ENCODE assay signal across 10 mouse cellular contexts in genomic region chr2:137079721-137080320, GRCm38 (mm10). TPM values are rescaled to one million over a fixed set of nuclear protein-coding genes. Genes with fewer than 3 reads are reported as not detected.
DNase-seq lines count a peak whose midpoint lies in the region; ATAC-seq lines count a peak whose summit lies in the region.
"Had no signal": no experiment of that assay in that cellular context is flagged by ENCODE, and none has a peak within 500 bp of the region (broad histone marks: within the 10 kb centered on the region; RNA-seq: fewer than 3 reads in every experiment).

No protein-coding gene starts in this region.

- 0 out of 2 replicates have a peak overlapping the region, but pooled peaks have one; percentile 9 for H3K4me2 ChIP-seq in heart, embryonic 12.5 days
- H3K4me2 ChIP-seq in midbrain, embryonic 14.5 days (ENCODE audit: low read length): no peak overlapping the region
- no peak overlapping the region for H3K4me2 ChIP-seq in kidney, embryonic 14.5 days (replicated peaks; ENCODE audit: low read depth, low read length)

- H3K9me3 ChIP-seq in heart, embryonic 12.5 days (replicated peaks): no peaks in the 10 kb centered on the region
- no peaks in the 10 kb centered on the region for H3K9me3 ChIP-seq in midbrain, embryonic 10.5 days (replicated peaks)
- no peaks in the 10 kb centered on the region for H3K9me3 ChIP-seq in midbrain, embryonic 14.5 days (ENCODE audit: control insufficient read depth, low read length)
- H3K9me3 ChIP-seq in kidney, embryonic 14.5 days (ENCODE audit: control insufficient read depth, low read length): no peaks in the 10 kb centered on the region

- H3K27ac ChIP-seq in heart, embryonic 12.5 days (ENCODE audit: poor library complexity, severe bottlenecking): no peak overlapping the region
- H3K27ac ChIP-seq in midbrain, embryonic 10.5 days (replicated peaks): 0 out of 2 replicates have a peak overlapping the region, but pooled peaks have one; percentile 38
- no peak overlapping the region for H3K27ac ChIP-seq in midbrain, embryonic 14.5 days (replicated peaks; ENCODE audit: low read depth, low read length)
- no peak overlapping the region for H3K27ac ChIP-seq in kidney, embryonic 14.5 days (ENCODE audit: low read depth, low read length)

- peaks cover 24% of the 10 kb centered on the region for H3K36me3 ChIP-seq in heart, embryonic 12.5 days
- H3K36me3 ChIP-seq in midbrain, embryonic 10.5 days: peaks cover 42% of the 10 kb centered on the region
- peaks cover 24% of the 10 kb centered on the region for H3K36me3 ChIP-seq in midbrain, embryonic 14.5 days (ENCODE audit: control insufficient read depth, insufficient read depth, low read length)
- H3K36me3 ChIP-seq in kidney, embryonic 14.5 days (ENCODE audit: control insufficient read depth, insufficient read depth, low read length): peaks cover 23% of the 10 kb centered on the region

- WGBS in heart, embryonic 12.5 days: 30% methylated on average over 10 of the region's 10 CpGs
- WGBS in midbrain, embryonic 10.5 days: 34% methylated on average over 10 of the region's 10 CpGs
- WGBS in midbrain, embryonic 14.5 days: 19% methylated on average over 10 of the region's 10 CpGs
- 33% methylated on average over 10 of the region's 10 CpGs for WGBS in kidney, embryonic 14.5 days

- H3K9ac ChIP-seq in heart, embryonic 12.5 days: no peak overlapping the region
- no peak overlapping the region for H3K9ac ChIP-seq in midbrain, embryonic 14.5 days (replicated peaks; ENCODE audit: low read length)
- H3K9ac ChIP-seq in kidney, embryonic 14.5 days (ENCODE audit: low read depth, low read length): no peak overlapping the region

- H3K4me3 ChIP-seq in heart, embryonic 12.5 days: no peak overlapping the region
- H3K4me3 ChIP-seq in midbrain, embryonic 10.5 days: no peak overlapping the region
- no peak overlapping the region for H3K4me3 ChIP-seq in midbrain, embryonic 14.5 days (replicated peaks; ENCODE audit: low read depth, low read length)
- H3K4me3 ChIP-seq in kidney, embryonic 14.5 days (ENCODE audit: low read length): no peak overlapping the region

- no peaks in the 10 kb centered on the region for H3K27me3 ChIP-seq in heart, embryonic 12.5 days (replicated peaks)
- H3K27me3 ChIP-seq in midbrain, embryonic 10.5 days (ENCODE audit: low read depth, poor library complexity, severe bottlenecking): no peaks in the 10 kb centered on the region
- no peaks in the 10 kb centered on the region for H3K27me3 ChIP-seq in midbrain, embryonic 14.5 days (ENCODE audit: control insufficient read depth, insufficient read depth, low read length)
- H3K27me3 ChIP-seq in kidney, embryonic 14.5 days (ENCODE audit: control insufficient read depth, insufficient read depth, low read length): no peaks in the 10 kb centered on the region

- no peak for DNase-seq in heart, adult 8-10 months (ENCODE audit: low spot score)
- DNase-seq in midbrain, embryonic 10.5 days (ENCODE audit: low spot score): no peak
- DNase-seq in midbrain, embryonic 14.5 days: no peak
- peak; percentile 45 for DNase-seq in yolk sac, embryonic 10.5 days (ENCODE audit: low spot score)
- DNase-seq in spleen, postnatal 4 days (ENCODE audit: low spot score in 2 of 2): no peak
- DNase-seq in lung, postnatal 10 days: no peak
- DNase-seq: adrenal gland, adult 8-10 months; thymus, postnatal 14 days had no signal

- peaks cover 17% of the 10 kb centered on the region for H3K4me1 ChIP-seq in heart, embryonic 12.5 days (replicated peaks)
- peaks cover 75% of the 10 kb centered on the region for H3K4me1 ChIP-seq in midbrain, embryonic 10.5 days
- H3K4me1 ChIP-seq in midbrain, embryonic 14.5 days (ENCODE audit: control insufficient read depth, insufficient read depth, low read length): peaks cover 6% of the 10 kb centered on the region; the same call in 1 of the 2 replicates
- H3K4me1 ChIP-seq in kidney, embryonic 14.5 days (ENCODE audit: control insufficient read depth, insufficient read depth, low read length): peaks cover 13% of the 10 kb centered on the region

- peak; percentile 30; the same call in 1 of the 2 replicates for ATAC-seq in heart, embryonic 12.5 days (ENCODE audit: insufficient number of reproducible peaks, low FRiP score)
- no peak for ATAC-seq in midbrain, embryonic 14.5 days (ENCODE audit: low FRiP score, low TSS enrichment)
- ATAC-seq in kidney, embryonic 14.5 days (ENCODE audit: low FRiP score, low TSS enrichment): peak; percentile 10; the same call in 1 of the 2 replicates

RNA-seq across cellular contexts. Expression of gene Jag1, which starts 36.6 kb away (rescaled TPM):
- 26.2 and 26.6 TPM in 2 replicates for polyA plus RNA-seq in heart, embryonic 12.5 days (2016; fragmentation: Nextera tagmentation; extraction: Ambion mirVana)
- total RNA-seq in heart, adult 8-10 months (2022): 10 to 100 TPM in 1 of 4 experiments, 1 to 10 TPM in 3; 8.4 to 10.0 (median 9.1) TPM
- polyA plus RNA-seq in midbrain, embryonic 10.5 days (2016; fragmentation: Nextera tagmentation; extraction: Ambion mirVana): 38.9 and 42.4 TPM in 2 replicates
- 9.5 and 18.4 TPM in 2 replicates for polyA plus RNA-seq in midbrain, embryonic 14.5 days (2014; fragmentation: Nextera tagmentation; extraction: Ambion mirVana)
- 36.6 and 56.2 TPM in 2 replicates for polyA plus RNA-seq in kidney, embryonic 14.5 days (2014; fragmentation: Nextera tagmentation; extraction: Ambion mirVana)
